In genomic region chr17:64748131-64748530, GRCm38 (mm10) we compare ENCODE assay signal across 15 mouse cellular contexts.
A peak's percentile ranks its signal among the peaks of the same experiment; 100 is the strongest.
DNase-seq lines count a peak whose midpoint lies in the region; ATAC-seq and TF ChIP-seq lines count a peak whose summit lies in the region.
"Had no signal": no experiment of that assay in that cellular context is flagged by ENCODE, and none has a peak within 500 bp of the region (broad histone marks: within the 10 kb centered on the region; RNA-seq: fewer than 3 reads in every experiment).

No protein-coding gene starts in this region.

- no peak for TF ChIP-seq POLR2A in kidney, adult 2 months (IDR thresholded peaks at IDR 0.05; ENCODE audit: low read depth, low read length)

- H3K9me3 ChIP-seq in kidney, embryonic 15.5 days (replicated peaks): no peaks in the 10 kb centered on the region
- no peaks in the 10 kb centered on the region for H3K9me3 ChIP-seq in lung, embryonic 14.5 days (ENCODE audit: low read depth, low read length)
- 0 out of 2 replicates have a peak, but pooled peaks cover 3% of the 10 kb centered on the region for H3K9me3 ChIP-seq in midbrain, embryonic 10.5 days (replicated peaks)
- H3K9me3 ChIP-seq: limb, embryonic 12.5 days; midbrain, embryonic 12.5 days; stomach, embryonic 15.5 days had no signal

- no peak overlapping the region for H3K4me2 ChIP-seq in kidney, embryonic 15.5 days
- no peak overlapping the region for H3K4me2 ChIP-seq in lung, embryonic 14.5 days
- H3K4me2 ChIP-seq: forebrain, embryonic 13.5 days; limb, embryonic 12.5 days; midbrain, embryonic 12.5 days; stomach, embryonic 15.5 days had no signal

- H3K4me3 ChIP-seq in kidney, adult 2 months (ENCODE audit: insufficient read depth, low read depth, low read length): no peak overlapping the region
- no peak overlapping the region for H3K4me3 ChIP-seq in kidney, embryonic 15.5 days (replicated peaks)
- H3K4me3 ChIP-seq in lung, embryonic 14.5 days (ENCODE audit: low read depth, low read length): no peak overlapping the region
- H3K4me3 ChIP-seq in midbrain, embryonic 10.5 days: no peak overlapping the region
- H3K4me3 ChIP-seq: forebrain, embryonic 13.5 days; limb, embryonic 12.5 days; midbrain, embryonic 12.5 days; stomach, embryonic 15.5 days had no signal

- peak; percentile 73 for DNase-seq in kidney, adult 2 months
- peak; percentile 57 for DNase-seq in lung, embryonic 14.5 days
- no peak for DNase-seq in lung, postnatal 25 days (ENCODE audit: low spot score)
- DNase-seq in gastrocnemius, postnatal 25 days: peak; percentile 22
- DNase-seq in heart, postnatal 4 days: peak; percentile 51
- no peak for DNase-seq in midbrain, embryonic 10.5 days (ENCODE audit: low spot score)
- DNase-seq: adrenal gland, postnatal 10 days; cerebellum, adult 18-20 months; retina, postnatal 1 day had no signal

- no peak overlapping the region for H3K27ac ChIP-seq in kidney, adult 2 months (ENCODE audit: insufficient read depth, low read depth, low read length)
- no peak overlapping the region for H3K27ac ChIP-seq in kidney, embryonic 15.5 days
- H3K27ac ChIP-seq in lung, embryonic 14.5 days (ENCODE audit: low read depth): no peak overlapping the region
- H3K27ac ChIP-seq in midbrain, embryonic 10.5 days (replicated peaks): no peak overlapping the region
- H3K27ac ChIP-seq: forebrain, embryonic 13.5 days; limb, embryonic 12.5 days; midbrain, embryonic 12.5 days; stomach, embryonic 15.5 days had no signal

- no peak for TF ChIP-seq CTCF in kidney, adult 2 months (conservative IDR thresholded peaks at IDR 0.05; ENCODE audit: insufficient read depth, insufficient read length, low read depth, low read length)
- no peak for TF ChIP-seq CTCF in lung, embryonic 14.5 days (IDR thresholded peaks at IDR 0.05; ENCODE audit: low read depth)

- H3K36me3 ChIP-seq in kidney, adult 2 months (ENCODE audit: control insufficient read depth, insufficient read depth, low read length): no peaks in the 10 kb centered on the region; the same call in 1 of the 2 replicates
- peaks cover 38% of the 10 kb centered on the region for H3K36me3 ChIP-seq in kidney, embryonic 15.5 days
- H3K36me3 ChIP-seq in lung, embryonic 14.5 days (ENCODE audit: insufficient read depth): peaks cover 20% of the 10 kb centered on the region; the same call in 1 of the 2 replicates
- H3K36me3 ChIP-seq in midbrain, embryonic 10.5 days: peaks cover 43% of the 10 kb centered on the region

- no peak for ATAC-seq in kidney, embryonic 15.5 days (replicated peaks; ENCODE audit: low FRiP score)
- no peak for ATAC-seq in lung, embryonic 14.5 days (ENCODE audit: insufficient read depth)
- ATAC-seq: CD4-positive, CD25-positive, alpha-beta regulatory T cell, adult 4 months; forebrain, embryonic 13.5 days had no signal

- WGBS in kidney, adult 2 months: 61% methylated on average over 2 of the region's 2 CpGs
- 75% methylated on average over 2 of the region's 2 CpGs for WGBS in kidney, embryonic 15.5 days
- WGBS in lung, embryonic 14.5 days: 39% methylated on average over 2 of the region's 2 CpGs
- 90% methylated on average over 2 of the region's 2 CpGs for WGBS in midbrain, embryonic 10.5 days

- no peak overlapping the region for H3K9ac ChIP-seq in kidney, embryonic 15.5 days
- H3K9ac ChIP-seq in lung, embryonic 14.5 days: no peak overlapping the region
- H3K9ac ChIP-seq: forebrain, embryonic 13.5 days; limb, embryonic 12.5 days; midbrain, embryonic 12.5 days; stomach, embryonic 15.5 days had no signal

- no peaks in the 10 kb centered on the region for H3K27me3 ChIP-seq in kidney, adult 2 months (replicated peaks; ENCODE audit: control insufficient read depth, insufficient read depth, low read length)
- no peaks in the 10 kb centered on the region for H3K27me3 ChIP-seq in kidney, embryonic 15.5 days
- H3K27me3 ChIP-seq in lung, embryonic 14.5 days (ENCODE audit: insufficient read depth, low read length): no peaks in the 10 kb centered on the region
- no peaks in the 10 kb centered on the region for H3K27me3 ChIP-seq in midbrain, embryonic 10.5 days (ENCODE audit: low read depth, poor library complexity, severe bottlenecking)
- H3K27me3 ChIP-seq: forebrain, embryonic 13.5 days; limb, embryonic 12.5 days; midbrain, embryonic 12.5 days; stomach, embryonic 15.5 days had no signal

- H3K4me1 ChIP-seq in kidney, adult 2 months (ENCODE audit: control insufficient read depth, insufficient read depth, low read length): peaks cover 6% of the 10 kb centered on the region
- peaks cover 1% of the 10 kb centered on the region; the same call in 1 of the 2 replicates for H3K4me1 ChIP-seq in kidney, embryonic 15.5 days
- no peaks in the 10 kb centered on the region for H3K4me1 ChIP-seq in lung, embryonic 14.5 days (ENCODE audit: insufficient read depth)
- no peaks in the 10 kb centered on the region for H3K4me1 ChIP-seq in midbrain, embryonic 10.5 days
- H3K4me1 ChIP-seq: forebrain, embryonic 13.5 days; limb, embryonic 12.5 days; midbrain, embryonic 12.5 days; stomach, embryonic 15.5 days had no signal

Comparison
In these comparisons a context has a peak if more than half of its experiments do, and no peak if none do; other contexts are left out.
1. DNase-seq: peak in kidney, adult 2 months (single experiment), lung, embryonic 14.5 days (single experiment), gastrocnemius, postnatal 25 days (single experiment) and heart, postnatal 4 days (single experiment); none in lung, postnatal 25 days (single experiment) and midbrain, embryonic 10.5 days (single experiment).